Mouse (Mus musculus): ENCODE measurements around the gene Nfe2l3. TPM values are rescaled to one million over a fixed set of nuclear protein-coding genes. Genes with fewer than 3 reads are reported as not detected.

The Nfe2l3 gene
- total and polyA plus RNA-seq, 2 experiments from 2014 or later, result 11.4 to 15.0 TPM

- H3K9me3 ChIP-seq (ENCODE audit: low read length), result no peaks in the 10 kb centered on the region
- no peaks in the 10 kb centered on the region for H3K4me1 ChIP-seq (ENCODE audit: insufficient read depth)
- H3K9ac ChIP-seq, result no peak overlapping the region
- 58% methylated on average over 11 of the region's 11 CpGs for WGBS
- H3K4me2 ChIP-seq (ENCODE audit: low read depth), result no peak overlapping the region
- no peaks in the 10 kb centered on the region for H3K36me3 ChIP-seq (ENCODE audit: insufficient read depth)
- no peak overlapping the region for H3K27ac ChIP-seq (ENCODE audit: low read depth, low read length)
- TF ChIP-seq CTCF (IDR thresholded peaks at IDR 0.05; ENCODE audit: low read depth), result no peak
- ATAC-seq (no peak), DNase-seq (no peak)
- no peaks in the 10 kb centered on the region for H3K27me3 ChIP-seq (ENCODE audit: insufficient read depth, low read length)
- no peak overlapping the region for H3K4me3 ChIP-seq (ENCODE audit: low read depth, low read length)
Measured at GRCm38 (mm10) chr6:51423466-51424122, 8.9 kb upstream of the Nfe2l3 start.

DNA sequence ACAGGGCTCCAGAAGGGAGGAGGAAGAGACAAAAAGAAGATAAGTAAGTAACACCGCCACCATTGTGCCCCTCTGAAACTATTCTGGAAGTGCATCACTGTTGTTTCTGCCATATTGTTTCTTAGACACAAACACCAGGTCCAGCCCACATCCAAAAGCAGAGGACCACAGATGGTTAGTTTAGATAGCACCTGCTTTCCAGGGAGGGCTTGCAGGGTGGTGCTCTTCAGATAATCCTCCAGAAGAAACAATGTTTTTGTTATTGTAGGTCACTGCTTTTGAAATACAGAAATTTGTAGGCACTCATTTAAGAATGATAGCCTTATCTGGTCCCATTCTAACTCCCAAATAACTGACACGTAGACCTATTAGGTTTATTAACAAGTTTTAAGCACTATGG, 7.9 kb upstream of the Nfe2l3 start:
- TF ChIP-seq CTCF (IDR thresholded peaks at IDR 0.05; ENCODE audit: low read depth), result no peak
- WGBS, result 92% methylated on average over 2 of the region's 2 CpGs
- ATAC-seq, result no peak

GRCm38 (mm10) chr6:51434270-51434669, 1.8 kb downstream of the Nfe2l3 start:
- Histone ChIP-seq H3K27ac (ENCODE audit: low read depth, low read length) (no peak overlapping the region), H3K9me3 (ENCODE audit: low read length) (no peaks in the 10 kb centered on the region), H3K4me2 (ENCODE audit: low read depth) (peak overlapping the region; percentile 81), H3K4me3 (ENCODE audit: low read depth, low read length) (peak overlapping the region; percentile 52), H3K27me3 (ENCODE audit: insufficient read depth, low read length) (no peaks in the 10 kb centered on the region), H3K36me3 (ENCODE audit: insufficient read depth) (no peaks in the 10 kb centered on the region), H3K4me1 (ENCODE audit: insufficient read depth) (peaks cover 9% of the 10 kb centered on the region; the same call in 1 of the 2 replicates), H3K9ac (no peak overlapping the region)
- no peak for TF ChIP-seq CTCF (IDR thresholded peaks at IDR 0.05; ENCODE audit: low read depth)
- ATAC-seq (no peak), DNase-seq (no peak)
- WGBS, result 34% methylated on average over 7 of the region's 7 CpGs

More for the DNA sequence above, 7.9 kb upstream of the Nfe2l3 start:
- H3K36me3 ChIP-seq (ENCODE audit: insufficient read depth), result no peaks in the 10 kb centered on the region
- DNase-seq, result no peak
- H3K4me1 ChIP-seq (ENCODE audit: insufficient read depth), result no peaks in the 10 kb centered on the region
- no peak overlapping the region for H3K9ac ChIP-seq
- no peak overlapping the region for H3K4me3 ChIP-seq (ENCODE audit: low read depth, low read length)
- no peaks in the 10 kb centered on the region for H3K9me3 ChIP-seq (ENCODE audit: low read length)
- H3K27me3 ChIP-seq (ENCODE audit: insufficient read depth, low read length), result no peaks in the 10 kb centered on the region
- H3K27ac ChIP-seq (ENCODE audit: low read depth, low read length), result no peak overlapping the region
- no peak overlapping the region for H3K4me2 ChIP-seq (ENCODE audit: low read depth)

GRCm38 (mm10) chr6:51437665-51438064, 5.2 kb downstream of the Nfe2l3 start:
- 71% methylated on average over 4 of the region's 4 CpGs for WGBS
- Histone ChIP-seq H3K4me1 (ENCODE audit: insufficient read depth) (peaks cover 9% of the 10 kb centered on the region; the same call in 1 of the 2 replicates), H3K9me3 (ENCODE audit: low read length) (no peaks in the 10 kb centered on the region), H3K27ac (ENCODE audit: low read depth, low read length) (no peak overlapping the region), H3K27me3 (ENCODE audit: insufficient read depth, low read length) (no peaks in the 10 kb centered on the region), H3K4me2 (ENCODE audit: low read depth) (no peak overlapping the region), H3K36me3 (ENCODE audit: insufficient read depth) (no peaks in the 10 kb centered on the region), H3K4me3 (ENCODE audit: low read depth, low read length) (no peak overlapping the region), H3K9ac (no peak overlapping the region)
- DNase-seq (no peak), ATAC-seq (no peak)
- TF ChIP-seq CTCF (IDR thresholded peaks at IDR 0.05; ENCODE audit: low read depth), result no peak

- DNase-seq (no peak), ATAC-seq (0 out of 2 replicates have a peak, but pooled peaks have one; percentile 10)
- H3K9ac ChIP-seq, result no peak overlapping the region
- H3K27ac ChIP-seq (ENCODE audit: low read depth, low read length), result no peak overlapping the region
- H3K27me3 ChIP-seq (ENCODE audit: insufficient read depth, low read length), result no peaks in the 10 kb centered on the region
- no peak for TF ChIP-seq CTCF (IDR thresholded peaks at IDR 0.05; ENCODE audit: low read depth)
- no peaks in the 10 kb centered on the region for H3K9me3 ChIP-seq (ENCODE audit: low read length)
- 57% methylated on average over 9 of the region's 9 CpGs for WGBS
- H3K4me1 ChIP-seq (ENCODE audit: insufficient read depth), result peaks cover 9% of the 10 kb centered on the region; the same call in 1 of the 2 replicates
- H3K4me3 ChIP-seq (ENCODE audit: low read depth, low read length), result no peak overlapping the region
- H3K4me2 ChIP-seq (ENCODE audit: low read depth), result no peak overlapping the region
- no peaks in the 10 kb centered on the region for H3K36me3 ChIP-seq (ENCODE audit: insufficient read depth)
Measured at GRCm38 (mm10) chr6:51438826-51439330, 6.4 kb downstream of the Nfe2l3 start.

DNA sequence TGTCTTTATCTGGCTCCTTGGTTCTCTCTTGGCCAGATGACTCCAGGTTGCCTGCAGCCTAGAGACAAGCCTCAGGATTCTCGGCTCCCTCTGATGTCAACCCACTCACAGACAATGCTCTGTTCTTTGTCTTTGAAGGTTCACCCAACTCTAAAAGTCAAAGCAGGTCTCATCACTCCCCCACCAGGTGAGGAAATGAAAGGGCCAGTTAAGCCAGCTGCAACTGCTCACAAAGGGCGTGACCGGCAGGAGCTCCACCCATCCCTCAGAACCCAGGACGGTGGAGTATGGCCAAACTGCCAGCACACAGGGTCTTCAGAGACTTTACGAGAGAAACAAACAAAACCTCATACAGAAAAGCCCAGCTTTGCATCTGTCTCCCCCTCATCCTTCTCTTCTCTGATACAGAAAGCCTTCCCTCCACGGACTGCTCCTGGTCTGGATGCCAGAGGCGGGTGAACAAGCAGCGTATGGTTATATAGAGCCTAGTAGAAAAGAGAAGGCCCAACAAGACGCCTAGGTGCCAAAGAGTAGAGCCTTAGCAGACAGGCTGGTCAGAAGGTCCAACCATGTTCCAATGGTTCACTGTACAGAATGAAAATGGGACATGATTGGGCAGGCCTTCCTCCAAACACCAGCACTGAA, 9.8 kb downstream of the Nfe2l3 start:
- H3K9me3 ChIP-seq (ENCODE audit: low read length), result no peaks in the 10 kb centered on the region
- H3K9ac ChIP-seq, result no peak overlapping the region
- TF ChIP-seq CTCF (IDR thresholded peaks at IDR 0.05; ENCODE audit: low read depth), result no peak
- no peaks in the 10 kb centered on the region for H3K4me1 ChIP-seq (ENCODE audit: insufficient read depth)
- WGBS, result 67% methylated on average over 9 of the region's 9 CpGs
- H3K27me3 ChIP-seq (ENCODE audit: insufficient read depth, low read length), result no peaks in the 10 kb centered on the region
- no peak for ATAC-seq
- no peaks in the 10 kb centered on the region for H3K36me3 ChIP-seq (ENCODE audit: insufficient read depth)
- DNase-seq, result no peak
- H3K27ac ChIP-seq (ENCODE audit: low read depth, low read length), result no peak overlapping the region
- H3K4me3 ChIP-seq (ENCODE audit: low read depth, low read length), result no peak overlapping the region
- H3K4me2 ChIP-seq (ENCODE audit: low read depth), result no peak overlapping the region

DNA sequence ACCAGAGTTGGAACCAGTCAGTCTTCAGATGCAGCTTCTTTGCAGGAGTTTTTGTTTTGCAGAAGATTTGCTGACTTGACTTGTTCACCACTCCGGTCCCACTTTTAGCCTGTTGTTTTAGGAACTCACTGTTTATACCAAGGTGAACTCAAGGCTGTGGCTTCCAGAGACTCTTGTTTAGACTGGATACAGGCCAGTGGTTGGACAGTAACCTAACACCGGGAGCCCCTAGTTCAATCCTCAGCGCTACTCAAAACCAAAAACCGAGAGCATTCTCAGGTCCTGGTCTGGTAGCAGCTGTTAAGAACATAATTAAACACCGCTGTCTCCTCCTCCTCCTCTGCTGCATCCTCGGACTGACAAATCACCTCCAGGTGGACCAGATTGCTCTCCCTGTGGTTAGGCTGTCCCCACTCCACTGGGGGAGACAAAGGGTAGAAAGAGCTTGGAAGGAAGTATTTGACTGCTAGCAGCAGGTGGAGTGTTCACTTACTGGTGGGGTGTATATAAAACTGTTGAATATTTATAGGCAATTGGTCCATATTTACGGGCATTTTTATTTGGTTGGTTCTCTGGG, 20.5 kb downstream of the Nfe2l3 start:
- no peak for TF ChIP-seq CTCF (IDR thresholded peaks at IDR 0.05; ENCODE audit: low read depth)
- H3K9ac ChIP-seq, result no peak overlapping the region
- DNase-seq (no peak), ATAC-seq (no peak)
- no peak overlapping the region for H3K27ac ChIP-seq (ENCODE audit: low read depth, low read length)
- no peaks in the 10 kb centered on the region for H3K27me3 ChIP-seq (ENCODE audit: insufficient read depth, low read length)
- WGBS, result 74% methylated on average over 7 of the region's 7 CpGs
- H3K9me3 ChIP-seq (ENCODE audit: low read length), result no peaks in the 10 kb centered on the region
- H3K4me3 ChIP-seq (ENCODE audit: low read depth, low read length), result no peak overlapping the region
- no peak overlapping the region for H3K4me2 ChIP-seq (ENCODE audit: low read depth)
- H3K36me3 ChIP-seq (ENCODE audit: insufficient read depth), result 0 out of 2 replicates have a peak, but pooled peaks cover 4% of the 10 kb centered on the region
- no peaks in the 10 kb centered on the region for H3K4me1 ChIP-seq (ENCODE audit: insufficient read depth)

All from forebrain, postnatal 0 days (tissue).